Mouse (Mus musculus) T-helper 1 cell (primary cell): ENCODE measurements around the gene Gm21976.

Experiments
- in situ Hi-C: fragments of 300-600 bp; cut with MboI, MseI; formaldehyde crosslinking; loops from one replicate; pipeline ENCODE4 v1.15.1; 2025; ENCODE audit warnings: high pct_unique_total_duplicates

Gm21976 gene

DNA sequence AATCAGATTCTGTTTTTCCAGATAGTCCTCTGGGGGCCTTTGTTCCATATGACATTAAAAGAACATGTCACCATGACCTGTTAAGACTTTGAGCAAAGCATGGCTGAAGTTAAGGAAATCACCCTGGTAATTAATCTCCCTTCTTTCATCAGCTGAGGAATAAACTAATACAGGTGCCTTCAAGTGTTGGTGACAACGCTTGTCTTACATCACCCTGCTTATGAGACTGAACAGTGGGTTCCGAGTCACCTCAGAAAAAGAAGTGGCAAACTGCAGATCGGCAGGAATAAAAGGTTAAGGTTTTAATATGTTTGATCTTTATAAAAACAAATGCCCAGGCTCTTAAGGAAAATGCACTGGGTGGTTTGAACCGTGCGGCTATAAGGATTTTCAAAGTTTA is at the start of gene Gm21976:
Gm21976 (plus strand) TSS at position 202 of the 400 bp plus-strand sequence.
- in situ Hi-C loops = no loop called here

- in situ Hi-C loops = no loop called here
Observed at GRCm38 (mm10) chr13:98230511-98230910, 49.2 kb upstream of the Gm21976 start.

DNA sequence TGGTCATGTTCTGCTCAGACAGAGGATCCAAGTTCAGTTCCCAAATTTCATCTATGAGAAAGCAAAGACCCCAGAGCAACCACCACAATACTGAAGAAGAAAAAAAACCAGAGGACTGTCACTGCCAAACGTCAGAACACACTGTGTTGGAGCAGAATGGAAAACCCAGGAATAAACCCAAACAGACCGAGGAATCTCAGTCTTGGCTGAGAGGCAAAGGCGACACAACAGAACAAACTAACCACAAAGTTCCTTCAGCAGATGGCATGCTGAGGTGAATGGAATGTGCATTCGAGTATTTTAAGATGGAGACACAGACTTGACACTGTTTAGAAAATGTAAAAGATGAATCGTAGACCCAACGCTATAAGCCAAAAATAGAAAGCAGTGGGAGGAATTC is 44.2 kb upstream of the Gm21976 start:
- in situ Hi-C loops = loop anchor here (5.0 kb wide), 1 partner anchor 193 kb away; no protein-coding TSS in a partner anchor

DNA sequence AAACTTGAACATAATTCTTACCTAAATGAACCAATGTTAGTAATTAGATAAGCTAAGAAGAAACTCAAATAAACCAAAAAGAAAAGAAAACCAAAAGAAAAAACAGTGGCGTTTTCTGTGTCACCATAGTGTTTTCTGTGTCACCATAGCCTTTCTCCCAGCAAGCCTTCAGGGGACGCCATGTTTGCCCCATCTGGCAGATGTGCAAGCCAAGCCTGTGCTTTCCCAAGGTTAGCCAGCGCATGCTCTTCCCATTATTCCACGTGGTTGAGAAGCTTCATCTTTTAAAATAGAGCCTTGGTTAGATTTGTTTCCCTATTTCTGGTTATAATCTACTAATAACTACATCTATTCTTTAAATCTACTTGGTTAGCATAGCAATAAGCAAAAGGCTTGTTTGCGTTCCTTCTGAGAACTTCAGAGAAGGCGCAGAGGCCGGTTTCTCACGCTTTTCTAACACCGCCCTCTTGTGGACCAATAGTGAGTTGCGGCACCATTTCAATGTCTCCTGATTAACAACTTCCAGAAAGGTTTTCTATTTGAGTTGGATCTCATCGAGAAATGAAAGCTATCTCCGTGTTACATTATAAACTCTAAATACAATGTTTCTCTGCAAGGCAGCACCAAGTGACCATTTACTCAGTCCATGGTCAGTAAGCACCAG is 39.6 kb upstream of the Gm21976 start:
- in situ Hi-C loops = loop anchor here (5.0 kb wide), 1 partner anchor 198 kb away; no protein-coding TSS in a partner anchor

GRCm38 (mm10) chr13:98241531-98242282 is 38.0 kb upstream of the Gm21976 start:
- in situ Hi-C loops = no loop called here

- in situ Hi-C loops = no loop called here
Observed at GRCm38 (mm10) chr13:98244571-98245350, 34.9 kb upstream of the Gm21976 start.

DNA sequence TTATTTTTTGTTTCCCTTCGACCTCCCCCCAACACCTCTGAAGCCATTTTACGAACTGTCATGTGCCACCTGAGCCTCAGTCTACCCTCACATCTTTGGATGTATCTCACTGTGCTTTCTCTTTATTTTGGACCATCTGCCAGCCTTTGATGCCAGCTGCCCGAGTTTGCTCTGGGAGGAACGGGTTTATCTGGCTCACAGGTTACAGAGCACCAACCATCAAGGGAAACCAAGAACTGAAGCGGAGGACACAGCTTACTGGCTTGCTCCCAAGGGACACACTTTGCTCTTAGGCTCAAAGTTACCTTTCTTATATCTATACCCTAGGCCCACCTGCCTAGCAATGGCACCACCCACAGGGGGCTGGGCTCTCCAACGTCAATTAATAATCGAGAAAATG is 34.3 kb upstream of the Gm21976 start:
- in situ Hi-C loops = no loop called here

DNA sequence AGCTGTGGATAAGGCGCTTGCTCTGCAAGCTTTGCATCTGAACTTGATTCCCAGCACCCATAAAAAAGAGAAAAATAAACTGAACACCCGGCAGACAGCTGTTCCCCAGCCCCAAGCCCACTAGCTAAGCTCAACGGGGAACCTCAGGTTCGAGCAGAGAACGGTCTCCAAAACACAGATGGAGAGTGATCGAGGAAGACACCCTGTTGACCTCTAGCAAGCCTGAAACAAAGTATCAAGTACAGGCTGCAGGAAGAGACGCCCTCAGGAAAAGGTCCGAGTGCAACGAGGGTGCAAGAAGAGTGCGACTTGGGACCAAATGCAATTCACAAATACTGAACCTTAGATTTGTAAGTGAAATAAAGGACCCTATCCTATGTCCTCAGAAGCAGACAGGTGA is 30.1 kb upstream of the Gm21976 start:
- in situ Hi-C loops = no loop called here

DNA sequence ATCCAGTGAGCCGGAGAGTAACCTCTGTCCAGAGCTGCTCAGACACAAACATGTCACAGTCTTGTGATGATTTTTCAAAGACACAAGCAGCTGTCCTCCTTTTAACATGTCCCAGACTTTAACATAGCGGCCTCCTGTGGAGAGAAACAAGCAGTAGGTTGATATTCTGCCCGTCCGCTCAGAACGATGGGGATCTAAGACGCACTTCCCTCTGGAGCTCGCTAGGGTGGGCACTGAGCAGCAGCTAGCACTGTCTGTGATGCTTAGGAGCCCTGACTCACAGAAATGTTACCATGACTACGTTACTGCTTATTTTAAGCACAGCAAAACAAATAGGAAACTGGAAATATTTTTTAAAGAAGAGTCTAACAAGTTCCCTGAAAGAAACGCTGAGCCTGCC is 24.8 kb upstream of the Gm21976 start:
- in situ Hi-C loops = loop anchor here (25.0 kb wide), 2 partner anchors 1082 to 1832 kb away; partner anchors contain the start of genes Mrps27 and Ptcd2

GRCm38 (mm10) chr13:98262636-98263457 is 16.8 kb upstream of the Gm21976 start, which contains the start of the genes Utp15 and Ankra2:
Utp15 (minus strand) TSS chr13:98263041.
Ankra2 (plus strand) TSS chr13:98263074.
- in situ Hi-C loops = loop anchor here (5.0 to 25.0 kb wide), 4 partner anchors 39 to 1824 kb away; partner anchors contain the start of genes Mccc2, Mrps27 and Ptcd2

- in situ Hi-C loops = loop anchor here (5.0 to 25.0 kb wide), 4 partner anchors 39 to 1824 kb away; partner anchors contain the start of genes Mccc2, Mrps27 and Ptcd2
Observed at GRCm38 (mm10) chr13:98263458-98263987, 16.2 kb upstream of the Gm21976 start.

DNA sequence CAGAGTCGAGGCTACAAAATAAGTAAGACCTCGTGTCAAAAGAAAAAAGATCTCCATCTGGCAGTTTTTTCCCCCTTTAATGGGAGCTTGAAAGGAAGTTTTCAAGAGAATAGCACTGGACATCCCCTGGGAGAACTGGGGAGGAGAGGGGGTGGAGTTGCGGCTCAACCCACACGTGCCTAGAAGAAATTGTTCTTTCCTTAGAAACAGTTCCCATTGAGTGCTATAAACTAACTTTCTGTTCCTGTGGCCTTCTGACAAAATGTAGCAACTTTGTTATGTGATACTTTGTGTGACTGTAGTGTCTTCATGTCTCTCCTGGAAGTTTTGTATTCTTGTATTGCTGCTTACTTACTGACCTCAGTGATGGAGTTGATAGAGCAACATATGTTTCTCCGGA is 15.6 kb upstream of the Gm21976 start:
- in situ Hi-C loops = loop anchor here (5.0 to 25.0 kb wide), 4 partner anchors 38 to 1823 kb away; partner anchors contain the start of genes Mccc2, Mrps27 and Ptcd2

GRCm38 (mm10) chr13:98274023-98274422 is 5.7 kb upstream of the Gm21976 start:
- in situ Hi-C loops = loop anchor here (25.0 kb wide), 2 partner anchors 1063 to 1813 kb away; partner anchors contain the start of genes Mrps27 and Ptcd2

- in situ Hi-C loops = no loop called here
Observed at GRCm38 (mm10) chr13:98275646-98276045, 4.0 kb upstream of the Gm21976 start.

DNA sequence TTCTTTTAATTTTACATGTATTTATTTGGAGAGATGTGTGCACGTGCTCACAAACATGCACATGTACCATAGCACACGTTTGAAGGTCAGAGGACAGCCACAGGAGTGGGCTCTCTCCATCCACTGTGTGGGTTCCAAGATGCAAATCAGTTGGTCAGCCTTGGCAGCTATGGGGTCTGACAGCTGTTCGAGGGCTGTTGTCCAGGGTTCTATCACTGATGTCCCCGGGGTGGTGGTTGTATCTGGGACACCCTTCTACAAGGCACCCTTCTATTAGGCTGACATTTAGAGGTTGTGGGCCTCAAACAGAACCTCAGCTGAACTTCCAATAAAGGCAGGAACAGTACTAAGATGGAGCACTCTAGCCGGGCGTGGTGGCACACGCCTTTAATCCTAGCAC is 3.4 kb upstream of the Gm21976 start:
- in situ Hi-C loops = no loop called here

DNA sequence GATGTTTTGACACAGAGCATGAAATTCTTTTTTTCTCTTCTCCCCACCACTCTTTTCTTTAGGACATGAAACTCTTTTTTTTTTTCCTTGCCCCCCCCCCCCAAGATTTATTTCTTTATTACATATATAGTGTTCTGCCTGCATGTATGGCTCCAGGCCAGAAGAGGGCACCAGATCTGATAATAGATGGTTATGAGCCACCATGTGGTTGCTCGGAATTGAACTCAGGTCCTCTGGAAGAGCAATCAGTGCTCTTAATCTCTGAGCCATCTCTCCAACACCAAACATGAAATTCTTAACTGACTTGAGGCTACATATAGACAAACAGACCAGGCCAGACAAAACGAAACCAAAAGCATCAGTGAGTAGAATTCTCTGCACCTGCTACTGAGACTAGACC is 2.2 kb upstream of the Gm21976 start:
- in situ Hi-C loops = no loop called here

- in situ Hi-C loops = no loop called here
Observed at GRCm38 (mm10) chr13:98280990-98281650, 1.4 kb downstream of the Gm21976 start.

- in situ Hi-C loops = no loop called here
Observed at GRCm38 (mm10) chr13:98290719-98291118, 11.0 kb downstream of the Gm21976 start.

GRCm38 (mm10) chr13:98291712-98292111 is 12.0 kb downstream of the Gm21976 start:
- in situ Hi-C loops = no loop called here

DNA sequence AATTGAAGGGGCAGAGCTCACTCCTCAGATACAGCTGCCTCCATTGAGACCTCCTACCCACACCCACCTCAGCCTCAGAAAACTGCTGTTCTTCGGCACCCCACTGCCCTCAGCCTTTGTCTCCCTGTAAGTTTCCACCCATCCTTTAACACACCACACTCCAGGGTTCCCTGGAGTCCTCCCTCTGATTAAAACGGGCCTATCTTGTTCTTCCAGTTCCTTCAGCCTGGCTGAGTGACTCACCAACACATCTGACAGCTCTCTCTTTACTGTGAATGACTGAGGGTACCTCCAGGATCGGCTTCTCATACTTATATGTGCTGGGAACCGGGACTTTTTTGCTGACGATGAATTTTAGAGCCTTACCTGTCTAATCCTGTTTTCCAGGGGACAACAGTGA is 16.4 kb downstream of the Gm21976 start:
- in situ Hi-C loops = no loop called here
